Mouse (Mus musculus): Measurements from ENCODE around the gene Fbxo46.

DNA sequence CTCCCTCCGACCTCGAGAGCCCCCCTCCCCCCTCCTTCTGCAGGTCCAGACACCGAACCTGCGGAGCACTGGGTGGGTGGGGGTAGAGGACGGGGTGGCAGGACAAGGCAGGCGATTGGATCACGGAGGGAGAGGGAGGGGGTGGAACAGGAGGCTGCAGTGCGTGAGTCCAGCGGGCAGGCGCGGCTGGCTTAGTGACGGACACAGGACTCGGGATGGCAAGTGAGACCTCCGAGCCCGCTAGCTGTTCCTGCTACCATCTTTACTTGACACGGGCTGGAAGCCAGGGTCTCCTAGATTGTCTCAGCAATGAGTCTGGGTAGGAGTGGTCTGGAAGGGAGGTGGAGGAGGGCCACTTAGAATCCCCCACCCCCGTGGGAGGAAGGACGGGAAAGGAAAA lies 58.4 kb downstream of the Fbxo46 start:
- TF ChIP-seq EP300 (IDR thresholded peaks at IDR 0.05; ENCODE audit: low read depth): no peak
- TF ChIP-seq CTCF (IDR thresholded peaks at IDR 0.05; ENCODE audit: low read depth): no peak
